ENCODE assay signal across 7 mouse cellular contexts in genomic region chr9:114648472-114648871, GRCm38 (mm10). TPM values are rescaled to one million over a fixed set of nuclear protein-coding genes. Genes with fewer than 3 reads are reported as not detected.
A peak's percentile ranks its signal among the peaks of the same experiment; 100 is the strongest.
DNase-seq lines count a peak whose midpoint lies in the region; ATAC-seq and TF ChIP-seq lines count a peak whose summit lies in the region.
"Not testable (repeated sequence)": the region's sequence is repeated elsewhere in the genome, so short reads cannot be mapped to it uniquely, and the experiment has no call there.

No protein-coding gene starts in this region.

- peak; percentile 35 for ATAC-seq in activated CD4-positive, CD25-positive, alpha-beta regulatory T cell, adult 4 months
- peak; percentile 61; the same call in 1 of the 2 replicates for ATAC-seq in common myeloid progenitor, adult 5-6 weeks (replicated peaks; ENCODE audit: low read depth, poor library complexity, severe bottlenecking)
- ATAC-seq in forebrain, postnatal 0 days: peak; percentile 36
- peak; percentile 55 for ATAC-seq in inflammation-experienced regulatory T-cells, adult 6 months
- ATAC-seq in liver, postnatal 0 days: not testable (repeated sequence)
- ATAC-seq in neutrophil, adult 5-6 weeks (ENCODE audit: extremely low read depth, insufficient number of reproducible peaks, low FRiP score, poor library complexity, severe bottlenecking): 0 out of 2 replicates have a peak, but pooled peaks have one; percentile 55

- peak; percentile 58 for DNase-seq in forebrain, postnatal 0 days
- not testable (repeated sequence) for DNase-seq in liver, postnatal 0 days

- not testable (repeated sequence) for H3K27ac ChIP-seq in ES-Bruce4 (ENCODE audit: insufficient read depth, low read length); forebrain, postnatal 0 days (ENCODE audit: low read depth, low read length); liver, postnatal 0 days (ENCODE audit: low read depth)

- 52% methylated on average over 8 of the region's 9 CpGs for WGBS in forebrain, postnatal 0 days
- WGBS in liver, postnatal 0 days (ENCODE audit: insufficient replicate concordance): 46% methylated on average over 8 of the region's 9 CpGs

- not testable (repeated sequence) for H3K27me3 ChIP-seq in ES-Bruce4 (ENCODE audit: control insufficient read depth, insufficient read depth, low read length, poor library complexity, severe bottlenecking); forebrain, postnatal 0 days (ENCODE audit: insufficient read depth, low read length); liver, postnatal 0 days (ENCODE audit: insufficient read depth, low read length)

- not testable (repeated sequence) for H3K9ac ChIP-seq in ES-Bruce4 (ENCODE audit: low read depth, poor library complexity, severe bottlenecking); forebrain, postnatal 0 days; liver, postnatal 0 days (replicated peaks)

- not testable (repeated sequence) for H3K4me2 ChIP-seq in forebrain, postnatal 0 days (ENCODE audit: low read depth); liver, postnatal 0 days (ENCODE audit: low read depth, low read length)

- not testable (repeated sequence) for H3K4me1 ChIP-seq in ES-Bruce4 (ENCODE audit: control insufficient read depth, insufficient read depth, low read length); forebrain, postnatal 0 days (ENCODE audit: insufficient read depth); liver, postnatal 0 days (ENCODE audit: insufficient read depth)

- not testable (repeated sequence) for TF ChIP-seq POLR2A in ES-Bruce4 (IDR thresholded peaks at IDR 0.05; ENCODE audit: insufficient read depth, low read length)

- TF ChIP-seq CTCF in ES-Bruce4 (IDR thresholded peaks at IDR 0.05; ENCODE audit: low read depth, low read length): peak; percentile 4
- TF ChIP-seq CTCF in forebrain, postnatal 0 days (IDR thresholded peaks at IDR 0.05; ENCODE audit: low read depth): peak; percentile 68
- TF ChIP-seq CTCF in liver, postnatal 0 days (IDR thresholded peaks at IDR 0.05; ENCODE audit: low read depth): peak; percentile 71

- H3K4me3 ChIP-seq in ES-Bruce4 (ENCODE audit: low read depth, low read length); forebrain, postnatal 0 days (ENCODE audit: low read depth, low read length); liver, postnatal 0 days (ENCODE audit: low read depth, low read length): not testable (repeated sequence)

- not testable (repeated sequence) for H3K9me3 ChIP-seq in ES-Bruce4 (replicated peaks; ENCODE audit: control insufficient read depth, insufficient read depth, low read length, poor library complexity, severe bottlenecking); forebrain, postnatal 0 days (ENCODE audit: low read length); liver, postnatal 0 days (ENCODE audit: low read length)

- not testable (repeated sequence) for H3K36me3 ChIP-seq in ES-Bruce4 (ENCODE audit: control insufficient read depth, insufficient read depth, low read length, poor library complexity, severe bottlenecking); forebrain, postnatal 0 days (ENCODE audit: insufficient read depth); liver, postnatal 0 days (replicated peaks; ENCODE audit: insufficient read depth, low read length)

- not testable (repeated sequence) for TF ChIP-seq EP300 in ES-Bruce4 (IDR thresholded peaks at IDR 0.05; ENCODE audit: insufficient read depth, low read depth, low read length); liver, postnatal 0 days (IDR thresholded peaks at IDR 0.05; ENCODE audit: low read depth)

RNA-seq across cellular contexts. Expression of gene Cnot10, which starts 8.5 kb away (rescaled TPM):
- polyA plus RNA-seq in ES-Bruce4 (2011; ENCODE audit: insufficient read depth, insufficient read length, low read depth, missing spikeins): 57.6 and 61.0 TPM in 2 replicates
- 10 to 100 TPM; 20.6 to 27.2 TPM for polyA plus RNA-seq in activated CD4-positive, CD25-positive, alpha-beta regulatory T cell, adult 4 months (2017; shearing (Covaris generic))
- total RNA-seq in common myeloid progenitor, adult 5-6 weeks (2017): 43.4 and 57.1 TPM in 2 replicates
- total RNA-seq in forebrain, postnatal 0 days (2014; rRNA removed): 45.2 and 50.6 TPM in 2 replicates
- 44.4 and 47.1 TPM in 2 replicates for polyA plus RNA-seq in forebrain, postnatal 0 days (2015; fragmentation: Nextera tagmentation; extraction: Ambion mirVana)
- polyA plus RNA-seq in inflammation-experienced regulatory T-cells, adult 6 months (2017; shearing (Covaris generic)): 10 to 100 TPM; 21.2 to 24.4 (median 23.6) TPM
- polyA plus RNA-seq in liver, postnatal 0 days (2015; fragmentation: Nextera tagmentation; extraction: Ambion mirVana): 14.4 and 15.8 TPM in 2 replicates
- 43.1 and 48.4 TPM in 2 replicates for total RNA-seq in neutrophil, adult 5-6 weeks (2017)

RNA-seq across cellular contexts. Expression of gene Dync1li1, which starts 40.1 kb away (rescaled TPM):
- polyA plus RNA-seq in ES-Bruce4 (2011; ENCODE audit: insufficient read depth, insufficient read length, low read depth, missing spikeins): 73.5 and 73.8 TPM in 2 replicates
- polyA plus RNA-seq in activated CD4-positive, CD25-positive, alpha-beta regulatory T cell, adult 4 months (2017; shearing (Covaris generic)): 10 to 100 TPM; 43.8 to 48.4 TPM
- total RNA-seq in common myeloid progenitor, adult 5-6 weeks (2017): 35.9 and 44.7 TPM in 2 replicates
- 136 and 152 TPM in 2 replicates for total RNA-seq in forebrain, postnatal 0 days (2014; rRNA removed)
- polyA plus RNA-seq in forebrain, postnatal 0 days (2015; fragmentation: Nextera tagmentation; extraction: Ambion mirVana): 127 and 145 TPM in 2 replicates
- 10 to 100 TPM; 46.3 to 55.0 (median 50.4) TPM for polyA plus RNA-seq in inflammation-experienced regulatory T-cells, adult 6 months (2017; shearing (Covaris generic))
- polyA plus RNA-seq in liver, postnatal 0 days (2015; fragmentation: Nextera tagmentation; extraction: Ambion mirVana): 14.4 and 16.3 TPM in 2 replicates
- 68.3 and 74.4 TPM in 2 replicates for total RNA-seq in neutrophil, adult 5-6 weeks (2017)

Comparison
In these comparisons a context has a peak if more than half of its experiments do, and no peak if none do; other contexts are left out.
1. CTCF ChIP-seq: peak in every context shown above with its lines; median percentile 71 in liver, postnatal 0 days; 68 in forebrain, postnatal 0 days; 4 in ES-Bruce4.